Mouse (Mus musculus): Measurements from ENCODE around the gene Samhd1. TPM values are rescaled to one million over a fixed set of nuclear protein-coding genes. Genes with fewer than 3 reads are reported as not detected.

Samhd1 gene
- total RNA-seq, 1 experiment, result 25.7 TPM

- no peak for DNase-seq (ENCODE audit: low read depth, low spot score)
- H3K9ac ChIP-seq (ENCODE audit: insufficient read depth, low read depth, low read length, poor library complexity, severe bottlenecking), result no peak overlapping the region
- H3K27ac ChIP-seq (ENCODE audit: insufficient read depth, low read depth, low read length, poor library complexity, severe bottlenecking), result no peak overlapping the region
- H3K4me3 ChIP-seq (ENCODE audit: insufficient read depth in 1 of 2, low read depth in 1 of 2, low read length in 2 of 2, poor library complexity in 1 of 2, severe bottlenecking in 1 of 2), result no peak overlapping the region
- TF ChIP-seq ZNF384 (IDR thresholded peaks at IDR 0.05; ENCODE audit: low read depth, low read length), result no peak
- no peak for TF ChIP-seq HCFC1 (IDR thresholded peaks at IDR 0.05; ENCODE audit: borderline replicate concordance, insufficient read depth, low read length)
- TF ChIP-seq CHD2 (IDR thresholded peaks at IDR 0.05; ENCODE audit: low read depth, low read length), result no peak
- TF ChIP-seq ZC3H11A (IDR thresholded peaks at IDR 0.05; ENCODE audit: borderline replicate concordance, low read depth, low read length), result no peak
- no peak for TF ChIP-seq MAFK (IDR thresholded peaks at IDR 0.05; ENCODE audit: insufficient read depth, low read depth, low read length)
- in situ Hi-C loops (cut with MboI; ENCODE audit: low sequenced_read_pairs in 2 of 2, unreplicated experiment in 2 of 2), result no loop called here
- no peaks in the 10 kb centered on the region for H3K9me3 ChIP-seq (ENCODE audit: control insufficient read depth, insufficient read depth, low read depth, low read length)
- no peaks in the 10 kb centered on the region for H3K4me1 ChIP-seq (ENCODE audit: control insufficient read depth in 2 of 2, insufficient read depth in 2 of 2, low read length in 2 of 2, poor library complexity in 1 of 2)
- H3K36me3 ChIP-seq (ENCODE audit: control insufficient read depth, insufficient read depth, low read length, poor library complexity, severe bottlenecking), result no peaks in the 10 kb centered on the region
Observed at GRCm38 (mm10) chr2:157065879-157066226, 69.2 kb downstream of the Samhd1 start.

- Histone ChIP-seq H3K9me3 (ENCODE audit: control insufficient read depth, insufficient read depth, low read depth, low read length) (no peaks in the 10 kb centered on the region), H3K9ac (ENCODE audit: insufficient read depth, low read depth, low read length, poor library complexity, severe bottlenecking) (no peak overlapping the region), H3K36me3 (ENCODE audit: control insufficient read depth, insufficient read depth, low read length, poor library complexity, severe bottlenecking) (no peaks in the 10 kb centered on the region), H3K4me1 (ENCODE audit: control insufficient read depth in 2 of 2, insufficient read depth in 2 of 2, low read length in 2 of 2, poor library complexity in 1 of 2) (0 out of 4 replicates have a peak, but pooled peaks cover 0 to under 1% of the 10 kb centered on the region in 2 experiments), H3K27ac (ENCODE audit: insufficient read depth, low read depth, low read length, poor library complexity, severe bottlenecking) (no peak overlapping the region), H3K4me3 (ENCODE audit: insufficient read depth in 1 of 2, low read depth in 1 of 2, low read length in 2 of 2, poor library complexity in 1 of 2, severe bottlenecking in 1 of 2) (no peak overlapping the region)
- in situ Hi-C loops (cut with MboI; ENCODE audit: low sequenced_read_pairs in 2 of 2, unreplicated experiment in 2 of 2), result no loop called here
- no peak for TF ChIP-seq MAFK (IDR thresholded peaks at IDR 0.05; ENCODE audit: insufficient read depth, low read depth, low read length)
- no peak for DNase-seq (ENCODE audit: low read depth, low spot score)
Observed at GRCm38 (mm10) chr2:157064978-157065878, 69.8 kb downstream of the Samhd1 start.

GRCm38 (mm10) chr2:157064136-157064535 is 70.9 kb downstream of the Samhd1 start:
- no peak for DNase-seq (ENCODE audit: low read depth, low spot score)
- Histone ChIP-seq H3K27ac (ENCODE audit: insufficient read depth, low read depth, low read length, poor library complexity, severe bottlenecking) (no peak overlapping the region), H3K36me3 (ENCODE audit: control insufficient read depth, insufficient read depth, low read length, poor library complexity, severe bottlenecking) (no peaks in the 10 kb centered on the region), H3K9ac (ENCODE audit: insufficient read depth, low read depth, low read length, poor library complexity, severe bottlenecking) (no peak overlapping the region), H3K9me3 (ENCODE audit: control insufficient read depth, insufficient read depth, low read depth, low read length) (no peaks in the 10 kb centered on the region), H3K4me1 (ENCODE audit: control insufficient read depth in 2 of 2, insufficient read depth in 2 of 2, low read length in 2 of 2, poor library complexity in 1 of 2) (peaks cover 0 to 5% of the 10 kb centered on the region in 2 experiments; a peak in 1 of 4 replicates), H3K4me3 (ENCODE audit: insufficient read depth in 1 of 2, low read depth in 1 of 2, low read length in 2 of 2, poor library complexity in 1 of 2, severe bottlenecking in 1 of 2) (no peak overlapping the region)
- TF ChIP-seq MAFK (IDR thresholded peaks at IDR 0.05; ENCODE audit: insufficient read depth, low read depth, low read length) (no peak), HCFC1 (IDR thresholded peaks at IDR 0.05; ENCODE audit: borderline replicate concordance, insufficient read depth, low read length) (no peak), CHD2 (IDR thresholded peaks at IDR 0.05; ENCODE audit: low read depth, low read length) (no peak), ZNF384 (IDR thresholded peaks at IDR 0.05; ENCODE audit: low read depth, low read length) (no peak), ZC3H11A (IDR thresholded peaks at IDR 0.05; ENCODE audit: borderline replicate concordance, low read depth, low read length) (no peak)
- in situ Hi-C loops (cut with MboI; ENCODE audit: low sequenced_read_pairs in 2 of 2, unreplicated experiment in 2 of 2), result no loop called here

- Histone ChIP-seq H3K4me3 (ENCODE audit: insufficient read depth in 1 of 2, low read depth in 1 of 2, low read length in 2 of 2, poor library complexity in 1 of 2, severe bottlenecking in 1 of 2) (no peak overlapping the region), H3K9me3 (ENCODE audit: control insufficient read depth, insufficient read depth, low read depth, low read length) (no peaks in the 10 kb centered on the region), H3K36me3 (ENCODE audit: control insufficient read depth, insufficient read depth, low read length, poor library complexity, severe bottlenecking) (no peaks in the 10 kb centered on the region), H3K9ac (ENCODE audit: insufficient read depth, low read depth, low read length, poor library complexity, severe bottlenecking) (no peak overlapping the region), H3K27ac (ENCODE audit: insufficient read depth, low read depth, low read length, poor library complexity, severe bottlenecking) (no peak overlapping the region), H3K4me1 (ENCODE audit: control insufficient read depth in 2 of 2, insufficient read depth in 2 of 2, low read length in 2 of 2, poor library complexity in 1 of 2) (peaks cover 0 to 5% of the 10 kb centered on the region in 2 experiments; a peak in 1 of 4 replicates)
- DNase-seq (ENCODE audit: low read depth, low spot score), result no peak
- TF ChIP-seq MAFK (IDR thresholded peaks at IDR 0.05; ENCODE audit: insufficient read depth, low read depth, low read length) (no peak), ZC3H11A (IDR thresholded peaks at IDR 0.05; ENCODE audit: borderline replicate concordance, low read depth, low read length) (no peak), CHD2 (IDR thresholded peaks at IDR 0.05; ENCODE audit: low read depth, low read length) (no peak), HCFC1 (IDR thresholded peaks at IDR 0.05; ENCODE audit: borderline replicate concordance, insufficient read depth, low read length) (no peak), ZNF384 (IDR thresholded peaks at IDR 0.05; ENCODE audit: low read depth, low read length) (no peak)
- in situ Hi-C loops (cut with MboI; ENCODE audit: low sequenced_read_pairs in 2 of 2, unreplicated experiment in 2 of 2), result no loop called here
Observed at GRCm38 (mm10) chr2:157063241-157063700, 71.8 kb downstream of the Samhd1 start.
